Mouse (Mus musculus) midbrain, embryonic 13.5 days (tissue): ENCODE data around the gene Rag1. TPM values are rescaled to one million over a fixed set of nuclear protein-coding genes. Genes with fewer than 3 reads are reported as not detected.

ENCODE experiments used
- ATAC-seq: fragments of 200-750 bp; cut with Nextera tagmentation; 2 replicates; pipeline ENCODE4 v1.8.0; 2017; ENCODE audit warnings: mild to moderate bottlenecking, moderate TSS enrichment, moderate library complexity
- H3K27ac ChIP-seq: fragments of 300-500 bp; sonication (generic); 2 replicates; pipeline ENCODE4 v1.5.1; 2015; ENCODE audit warnings: inconsistent platforms, mild to moderate bottlenecking, moderate library complexity
- H3K27me3 ChIP-seq: fragments of 300-500 bp; sonication (generic); 2 replicates; pipeline ENCODE4 v1.6.1; 2015; ENCODE audit warnings: mild to moderate bottlenecking, inconsistent platforms
- H3K36me3 ChIP-seq: fragments of 300-500 bp; sonication (generic); 2 replicates; pipeline ENCODE4 v1.6.1; 2015; ENCODE audit warnings: mild to moderate bottlenecking, inconsistent platforms
- H3K4me1 ChIP-seq: fragments of 300-500 bp; sonication (generic); replicated peaks from 2 replicates; pipeline ENCODE4 v1.6.1; 2015; ENCODE audit warnings: inconsistent platforms
- H3K4me2 ChIP-seq: fragments of 300-500 bp; sonication (generic); replicated peaks from 2 replicates; pipeline ENCODE4 v1.6.1; 2015; ENCODE audit warnings: moderate library complexity, mild to moderate bottlenecking, inconsistent platforms
- H3K4me3 ChIP-seq: fragments of 300-500 bp; sonication (generic); replicated peaks from 2 replicates; pipeline ENCODE4 v1.5.1; 2015; ENCODE audit warnings: mild to moderate bottlenecking, inconsistent platforms
- H3K9ac ChIP-seq: fragments of 300-500 bp; sonication (generic); replicated peaks from 2 replicates; pipeline ENCODE4 v1.6.1; 2015; ENCODE audit warnings: mild to moderate bottlenecking, inconsistent platforms
- H3K9me3 ChIP-seq: fragments of 300-500 bp; sonication (generic); 2 replicates; pipeline ENCODE4 v1.6.1; 2016; ENCODE audit warnings: mild to moderate bottlenecking, inconsistent platforms
- WGBS: fragments of 180-500 bp; shearing (Covaris S2); methylation state at CpG from one replicate; pipeline ENCODE4 v1.1.7; 2015; 5-methylcytosine and 5-hydroxymethylcytosine counted together
- polyA plus RNA-seq: library from polyadenylated mRNA; unstranded; fragments of >200 nt; fragmentation: Nextera tagmentation; extraction: Ambion mirVana; gene quantifications from 2 replicates; pipeline ENCODE4 v1.2.1, GENCODE M21; 2015

Gene Rag1
- polyA plus RNA-seq, 1 experiment from 2014 or later = 0.05 TPM

GRCm38 (mm10) chr2:101628297-101629236 is 20.7 kb downstream of the Rag1 start:
- peaks cover 8% of the 10 kb centered on the region; the same call in 1 of the 2 replicates for H3K27me3 ChIP-seq
- H3K4me1 ChIP-seq = peaks cover 23% of the 10 kb centered on the region
- WGBS = under 1% methylated on average over 31 of the region's 31 CpGs
- H3K4me3 ChIP-seq = peak overlapping the region; percentile 74
- ATAC-seq = peak; percentile 99
- H3K9me3 ChIP-seq = no peaks in the 10 kb centered on the region
- peak overlapping the region; percentile 93 for H3K27ac ChIP-seq
- peak overlapping the region; percentile 71 for H3K4me2 ChIP-seq
- H3K36me3 ChIP-seq = no peaks in the 10 kb centered on the region
- peak overlapping the region; percentile 68 for H3K9ac ChIP-seq

- peaks cover 8% of the 10 kb centered on the region; the same call in 1 of the 2 replicates for H3K27me3 ChIP-seq
- H3K4me1 ChIP-seq = peaks cover 23% of the 10 kb centered on the region
- no peak overlapping the region for H3K27ac ChIP-seq
- no peak overlapping the region for H3K4me3 ChIP-seq
- no peak overlapping the region for H3K9ac ChIP-seq
- 0 out of 2 replicates have a peak overlapping the region, but pooled peaks have one; percentile 6 for H3K4me2 ChIP-seq
- no peak for ATAC-seq
- no peaks in the 10 kb centered on the region for H3K9me3 ChIP-seq
- no peaks in the 10 kb centered on the region for H3K36me3 ChIP-seq
Observed at GRCm38 (mm10) chr2:101627227-101627626, 22.1 kb downstream of the Rag1 start.

- Histone ChIP-seq H3K4me3 (no peak within 1 kb of the TSS), H3K27me3 (no peaks in the 10 kb centered on the region), H3K4me2 (no peak within 1 kb of the TSS), H3K4me1 (peaks cover 26% of the 10 kb centered on the region), H3K9ac (no peak within 1 kb of the TSS), H3K27ac (no peak within 1 kb of the TSS), H3K36me3 (no peaks in the 10 kb centered on the region), H3K9me3 (no peaks in the 10 kb centered on the region)
- no peak for ATAC-seq
- WGBS = 61% methylated on average over 4 of the region's 4 CpGs
Observed at GRCm38 (mm10) chr2:101624526-101624925, 24.8 kb downstream of the Rag1 start, which contains the start of gene Rag2. TSS of gene Rag2 (plus strand) at chr2:101624718.

- Histone ChIP-seq H3K4me3 (no peak overlapping the region), H3K4me2 (no peak overlapping the region), H3K27me3 (no peaks in the 10 kb centered on the region), H3K4me1 (peaks cover 23% of the 10 kb centered on the region), H3K36me3 (no peaks in the 10 kb centered on the region), H3K9me3 (no peaks in the 10 kb centered on the region), H3K9ac (no peak overlapping the region), H3K27ac (no peak overlapping the region)
- 38% methylated on average over 2 of the region's 2 CpGs for WGBS
- ATAC-seq = no peak
Observed at GRCm38 (mm10) chr2:101624011-101624410, 25.3 kb downstream of the Rag1 start.

GRCm38 (mm10) chr2:101623042-101623441 is 26.3 kb downstream of the Rag1 start:
- WGBS = 54% methylated on average over 2 of the region's 2 CpGs
- H3K9ac ChIP-seq = no peak overlapping the region
- no peak overlapping the region for H3K4me3 ChIP-seq
- no peaks in the 10 kb centered on the region for H3K27me3 ChIP-seq
- no peak overlapping the region for H3K27ac ChIP-seq
- H3K4me1 ChIP-seq = peaks cover 20% of the 10 kb centered on the region
- no peaks in the 10 kb centered on the region for H3K9me3 ChIP-seq
- H3K4me2 ChIP-seq = no peak overlapping the region
- no peak for ATAC-seq
- no peaks in the 10 kb centered on the region for H3K36me3 ChIP-seq

GRCm38 (mm10) chr2:101621611-101622010 is 27.7 kb downstream of the Rag1 start:
- H3K9ac ChIP-seq = no peak overlapping the region
- ATAC-seq = no peak
- no peak overlapping the region for H3K4me2 ChIP-seq
- H3K4me3 ChIP-seq = no peak overlapping the region
- no peak overlapping the region for H3K27ac ChIP-seq
- H3K36me3 ChIP-seq = no peaks in the 10 kb centered on the region
- H3K27me3 ChIP-seq = no peaks in the 10 kb centered on the region
- H3K9me3 ChIP-seq = no peaks in the 10 kb centered on the region
- WGBS = 65% methylated on average over 7 of the region's 7 CpGs
- H3K4me1 ChIP-seq = peaks cover 13% of the 10 kb centered on the region

GRCm38 (mm10) chr2:101620899-101621298 is 28.4 kb downstream of the Rag1 start:
- no peaks in the 10 kb centered on the region for H3K36me3 ChIP-seq
- H3K27ac ChIP-seq = no peak overlapping the region
- 77% methylated on average over 3 of the region's 3 CpGs for WGBS
- no peak for ATAC-seq
- no peaks in the 10 kb centered on the region for H3K27me3 ChIP-seq
- no peak overlapping the region for H3K9ac ChIP-seq
- no peak overlapping the region for H3K4me3 ChIP-seq
- H3K4me2 ChIP-seq = no peak overlapping the region
- H3K4me1 ChIP-seq = peaks cover 14% of the 10 kb centered on the region
- no peaks in the 10 kb centered on the region for H3K9me3 ChIP-seq

GRCm38 (mm10) chr2:101618373-101618772 is 30.9 kb downstream of the Rag1 start:
- Histone ChIP-seq H3K4me2 (no peak overlapping the region), H3K27me3 (no peaks in the 10 kb centered on the region), H3K36me3 (no peaks in the 10 kb centered on the region), H3K4me1 (peaks cover 19% of the 10 kb centered on the region), H3K9ac (no peak overlapping the region), H3K9me3 (no peaks in the 10 kb centered on the region), H3K4me3 (no peak overlapping the region), H3K27ac (no peak overlapping the region)
- 85% methylated on average over 4 of the region's 4 CpGs for WGBS
- no peak for ATAC-seq

- Histone ChIP-seq H3K9me3 (no peaks in the 10 kb centered on the region), H3K36me3 (no peaks in the 10 kb centered on the region), H3K4me3 (no peak overlapping the region), H3K27ac (no peak overlapping the region), H3K4me1 (peaks cover 15% of the 10 kb centered on the region), H3K9ac (no peak overlapping the region), H3K27me3 (no peaks in the 10 kb centered on the region), H3K4me2 (no peak overlapping the region)
- 70% methylated on average over 10 of the region's 10 CpGs for WGBS
- peak; percentile 70 for ATAC-seq
Observed at GRCm38 (mm10) chr2:101615464-101616305, 33.6 kb downstream of the Rag1 start.

- 95% methylated on average over 3 of the region's 3 CpGs for WGBS
Observed at GRCm38 (mm10) chr2:101610861-101611260, 38.4 kb downstream of the Rag1 start.

GRCm38 (mm10) chr2:101608232-101608894 is 40.9 kb downstream of the Rag1 start:
- Histone ChIP-seq H3K4me2 (no peak overlapping the region), H3K4me3 (no peak overlapping the region), H3K9me3 (no peaks in the 10 kb centered on the region), H3K36me3 (no peaks in the 10 kb centered on the region), H3K27ac (peak overlapping the region; percentile 44; the same call in 1 of the 2 replicates), H3K27me3 (no peaks in the 10 kb centered on the region), H3K9ac (no peak overlapping the region), H3K4me1 (peaks cover 5% of the 10 kb centered on the region)
- 58% methylated on average over 7 of the region's 7 CpGs for WGBS
- peak; percentile 95 for ATAC-seq

More at GRCm38 (mm10) chr2:101610861-101611260, 38.4 kb downstream of the Rag1 start:
- H3K9me3 ChIP-seq = no peaks in the 10 kb centered on the region
- H3K4me2 ChIP-seq = no peak overlapping the region
- H3K4me1 ChIP-seq = peaks cover 15% of the 10 kb centered on the region
- ATAC-seq = no peak
- H3K27ac ChIP-seq = no peak overlapping the region
- no peaks in the 10 kb centered on the region for H3K27me3 ChIP-seq
- no peaks in the 10 kb centered on the region for H3K36me3 ChIP-seq
- no peak overlapping the region for H3K4me3 ChIP-seq
- no peak overlapping the region for H3K9ac ChIP-seq
